Mouse (Mus musculus): ENCODE results near the gene Nmt1. TPM values are rescaled to one million over a fixed set of nuclear protein-coding genes. Genes with fewer than 3 reads are reported as not detected.

Nmt1 gene
- total RNA-seq, 1 experiment from 2014 or later = 37.7 TPM

DNA sequence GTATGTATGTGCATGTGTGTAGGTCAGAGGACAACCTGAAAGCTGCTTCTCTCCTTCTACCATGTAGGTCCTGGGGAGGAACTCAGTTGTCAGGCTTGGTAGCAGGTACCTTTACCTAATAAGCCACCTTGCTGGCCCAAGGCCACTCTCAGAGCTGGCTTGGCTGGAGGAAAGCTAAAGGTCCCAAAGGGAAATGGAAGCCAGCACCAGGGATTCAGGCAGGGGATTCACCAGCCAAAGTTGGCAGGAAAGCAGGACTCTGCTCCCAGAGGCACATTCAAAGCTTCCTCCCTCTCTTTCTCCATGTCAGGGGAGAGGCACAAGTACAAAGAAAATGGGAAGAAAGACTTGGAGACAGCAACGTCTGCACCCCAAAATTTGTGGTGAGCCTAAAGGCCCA lies 23.1 kb upstream of the Nmt1 start:
- no peak for ATAC-seq (replicated peaks; ENCODE audit: low read depth, poor library complexity, severe bottlenecking)

GRCm38 (mm10) chr11:103005254-103005981 lies 22.6 kb upstream of the Nmt1 start:
- no peak for ATAC-seq (replicated peaks; ENCODE audit: low read depth, poor library complexity, severe bottlenecking)

DNA sequence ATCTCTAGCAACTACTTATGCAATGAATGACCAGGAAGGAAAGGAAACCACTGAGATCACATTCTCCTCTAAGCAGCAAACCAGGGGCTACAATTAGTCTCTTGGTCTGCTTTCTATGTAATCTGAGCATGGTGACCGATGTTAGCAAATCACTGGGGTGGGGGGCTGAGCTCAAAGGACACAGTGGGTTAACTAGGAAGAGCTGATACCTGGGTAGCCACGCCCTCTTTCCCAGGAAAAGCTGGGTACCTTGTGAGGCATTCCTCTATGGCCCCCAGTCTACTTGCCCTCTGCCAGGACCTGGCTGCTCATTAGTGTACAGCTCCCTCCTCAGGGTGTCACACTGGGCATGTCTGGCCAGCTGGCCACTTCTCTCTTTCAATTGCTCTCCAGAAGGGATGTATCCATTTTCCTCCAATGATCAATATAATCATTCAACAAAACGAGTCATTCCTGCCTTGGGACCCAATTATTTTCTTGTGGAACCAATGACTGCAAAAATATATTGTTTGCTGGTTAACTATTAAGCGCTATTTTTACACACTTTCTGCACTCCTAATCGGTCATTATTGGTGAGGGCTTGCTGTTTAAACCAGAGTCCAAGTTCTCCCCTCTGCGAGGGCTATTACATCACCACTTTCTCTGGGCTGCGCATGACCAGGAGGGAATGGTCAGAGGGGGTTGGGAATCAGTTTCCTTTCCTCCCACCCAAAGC lies 21.5 kb upstream of the Nmt1 start:
- ATAC-seq (replicated peaks; ENCODE audit: low read depth, poor library complexity, severe bottlenecking) = no peak

DNA sequence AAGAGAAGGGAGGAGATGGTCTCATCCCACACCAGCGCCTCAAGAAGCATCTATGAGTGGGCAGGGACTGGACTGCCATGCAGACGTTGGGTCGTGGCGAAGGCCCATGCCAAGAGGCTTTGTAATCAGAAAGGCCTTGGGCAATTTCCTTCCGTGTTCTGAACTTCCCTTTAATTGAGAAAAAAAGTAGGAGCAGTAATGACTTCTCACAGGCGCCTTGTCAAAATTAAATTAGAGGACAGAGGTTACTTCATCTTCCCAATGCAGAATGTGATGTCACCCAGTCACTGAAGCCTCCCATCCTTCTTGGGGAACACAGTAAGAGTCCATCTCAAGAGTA lies 21.0 kb upstream of the Nmt1 start:
- peak; percentile 72 for ATAC-seq (replicated peaks; ENCODE audit: low read depth, poor library complexity, severe bottlenecking)

DNA sequence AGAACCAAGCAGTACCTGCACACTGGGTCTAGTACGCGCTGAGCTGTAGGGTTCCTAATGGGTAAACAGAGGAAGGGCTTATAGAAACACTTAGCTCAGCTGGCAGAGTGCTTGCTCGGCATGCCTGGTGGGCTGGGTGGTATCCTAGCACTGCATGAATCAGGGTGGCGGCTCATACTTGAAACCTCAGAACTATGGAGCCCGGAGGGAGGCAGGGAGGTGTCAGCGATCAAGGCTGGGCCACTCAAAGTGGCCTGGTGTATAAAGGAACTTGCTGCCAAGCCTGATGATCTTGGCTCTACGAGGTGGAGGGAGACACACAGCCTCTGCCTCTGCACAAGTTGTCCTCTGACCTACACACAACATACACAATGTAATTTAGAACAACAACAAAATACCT lies 19.4 kb upstream of the Nmt1 start:
- no peak for ATAC-seq (replicated peaks; ENCODE audit: low read depth, poor library complexity, severe bottlenecking)

GRCm38 (mm10) chr11:103009208-103009607 lies 18.8 kb upstream of the Nmt1 start:
- ATAC-seq (replicated peaks; ENCODE audit: low read depth, poor library complexity, severe bottlenecking) = no peak

DNA sequence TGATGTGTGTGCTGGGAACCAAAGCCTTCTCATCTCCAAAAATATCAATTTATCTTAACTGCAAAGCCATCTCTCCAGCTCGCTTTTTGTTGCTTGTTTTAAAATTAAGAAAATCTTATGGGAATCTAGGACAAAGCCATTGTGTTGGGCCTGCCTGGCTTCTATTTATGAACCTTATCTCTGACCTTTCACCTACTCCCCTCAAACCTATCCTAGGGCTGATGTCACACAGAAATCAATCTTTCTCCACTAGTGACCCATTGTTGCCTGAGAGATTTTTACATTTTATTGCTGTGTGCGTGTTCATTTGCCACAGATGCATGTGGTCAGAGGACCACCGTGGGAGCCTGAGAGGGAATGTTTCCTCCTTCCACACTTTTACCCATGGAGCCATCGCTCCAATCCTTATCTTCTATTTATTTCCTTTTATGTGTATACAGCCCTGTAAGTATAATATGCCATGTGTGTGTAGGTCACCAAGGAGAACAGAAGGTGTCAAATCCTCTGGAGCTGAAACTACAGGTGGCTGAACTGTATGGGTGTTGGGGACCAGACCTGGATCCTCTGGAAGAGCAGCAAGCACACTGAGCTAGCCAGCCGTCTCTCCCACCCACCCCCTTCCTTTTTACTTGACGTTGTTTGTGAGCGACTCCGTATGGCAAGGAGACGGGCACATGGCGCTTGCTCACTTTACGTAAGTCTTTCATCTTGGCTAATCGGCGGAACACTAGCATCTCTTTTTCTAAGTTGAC lies 17.4 kb upstream of the Nmt1 start:
- no peak for ATAC-seq (replicated peaks; ENCODE audit: low read depth, poor library complexity, severe bottlenecking)

DNA sequence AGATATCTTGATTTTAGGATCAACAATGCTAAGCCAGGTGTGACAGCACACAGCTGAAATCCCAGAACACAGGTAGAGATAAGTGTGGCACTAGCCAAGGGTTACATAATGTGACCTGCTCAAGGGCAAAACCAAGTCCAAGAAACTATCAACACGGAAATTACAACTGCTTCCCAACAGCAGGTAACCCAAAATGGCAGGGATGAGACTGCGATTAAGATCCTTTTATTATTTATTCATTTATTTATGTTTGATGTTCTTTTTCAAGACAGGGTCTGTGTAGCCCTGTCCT lies 16.8 kb upstream of the Nmt1 start:
- ATAC-seq (replicated peaks; ENCODE audit: low read depth, poor library complexity, severe bottlenecking) = no peak

DNA sequence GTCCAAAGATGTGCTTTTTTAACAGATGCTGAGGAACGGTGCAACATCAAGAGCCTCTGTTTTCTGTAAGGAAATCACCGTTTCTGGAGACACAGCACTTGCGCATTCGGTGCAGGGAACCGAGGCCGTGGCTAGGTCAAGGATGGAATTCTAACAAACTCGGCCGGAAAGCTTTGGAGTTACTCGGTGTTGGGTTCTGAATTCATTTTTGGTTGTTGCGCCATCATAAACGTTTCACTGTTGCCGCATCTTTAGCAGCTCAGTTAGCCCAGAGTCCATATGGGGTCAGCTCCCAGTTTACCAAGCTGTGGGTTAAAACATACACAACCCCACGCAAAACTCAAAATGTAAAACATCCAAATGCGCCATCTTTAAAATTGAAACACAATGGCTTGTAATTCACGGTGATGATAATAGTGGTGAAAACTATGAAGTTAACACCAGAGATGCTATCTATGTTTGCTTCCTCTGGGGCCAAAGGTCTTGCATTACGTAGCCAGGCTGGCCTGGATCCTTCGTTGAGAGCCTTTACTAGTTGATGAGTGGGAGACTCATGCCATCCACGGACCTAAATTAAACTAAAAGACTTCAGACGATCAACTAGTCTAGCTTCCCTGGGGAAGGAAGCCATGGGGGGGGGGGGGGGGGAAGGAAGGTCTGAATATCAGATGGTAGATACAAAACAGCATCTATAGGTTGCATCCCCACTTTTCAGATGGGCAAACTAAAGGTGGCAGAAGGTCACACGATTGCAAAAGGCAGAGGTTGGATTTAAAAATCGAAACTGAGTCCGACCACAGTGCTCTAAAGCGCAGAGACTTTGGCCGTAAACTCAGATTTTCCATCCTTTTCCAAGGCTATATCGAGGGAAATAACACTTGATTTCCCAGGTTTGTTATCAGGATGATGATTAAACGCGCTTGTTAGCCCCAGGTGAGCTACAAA lies 11.8 kb upstream of the Nmt1 start:
- ATAC-seq (replicated peaks; ENCODE audit: low read depth, poor library complexity, severe bottlenecking) = no peak

GRCm38 (mm10) chr11:103016930-103017329 lies 11.1 kb upstream of the Nmt1 start:
- peak; percentile 99 for ATAC-seq (replicated peaks; ENCODE audit: low read depth, poor library complexity, severe bottlenecking)

DNA sequence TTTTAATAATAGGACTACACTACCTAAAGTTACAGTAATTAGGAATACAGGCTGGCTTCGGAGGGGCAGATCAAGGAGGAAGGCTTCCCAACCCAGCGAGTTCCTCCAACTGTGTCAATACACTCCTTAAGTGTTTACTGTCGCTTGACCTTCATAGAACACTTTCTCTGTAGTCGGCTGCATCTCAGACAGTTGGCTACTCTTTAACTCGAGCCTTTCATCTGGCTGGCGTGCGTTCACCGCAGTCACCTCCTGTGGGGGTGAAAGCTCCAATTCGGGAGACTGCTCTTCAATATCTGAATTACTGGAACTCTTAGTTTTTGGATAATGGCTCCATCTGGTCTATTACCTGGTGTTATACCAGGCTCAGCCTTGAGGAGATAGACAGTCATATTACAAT lies 10.3 kb upstream of the Nmt1 start:
- ATAC-seq (replicated peaks; ENCODE audit: low read depth, poor library complexity, severe bottlenecking) = no peak

- no peak for ATAC-seq (replicated peaks; ENCODE audit: low read depth, poor library complexity, severe bottlenecking)
These were observed 9.1 kb upstream of the Nmt1 start for GRCm38 (mm10) chr11:103018860-103019259.

DNA sequence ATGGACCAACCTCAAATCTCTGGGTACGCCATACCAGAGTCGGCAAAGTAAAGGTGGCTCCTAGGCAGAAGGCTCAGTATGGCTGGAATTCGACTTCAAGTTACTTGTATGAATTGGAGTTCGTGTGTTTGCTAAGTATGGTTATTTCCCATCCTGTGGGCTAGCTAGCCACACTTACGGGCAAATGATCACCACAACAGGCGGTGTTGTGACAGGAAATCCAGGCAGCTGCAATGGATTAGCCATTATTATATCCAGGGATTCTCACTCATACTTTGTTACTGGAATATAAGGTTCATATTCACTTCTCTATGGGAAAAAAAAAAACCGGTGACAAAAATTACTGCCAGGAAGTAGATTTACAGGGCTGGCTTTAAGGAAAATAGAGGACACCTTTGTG lies 8.7 kb upstream of the Nmt1 start:
- no peak for ATAC-seq (replicated peaks; ENCODE audit: low read depth, poor library complexity, severe bottlenecking)

- no peak for ATAC-seq (replicated peaks; ENCODE audit: low read depth, poor library complexity, severe bottlenecking)
These were observed 7.2 kb upstream of the Nmt1 start for GRCm38 (mm10) chr11:103020713-103021335.

DNA sequence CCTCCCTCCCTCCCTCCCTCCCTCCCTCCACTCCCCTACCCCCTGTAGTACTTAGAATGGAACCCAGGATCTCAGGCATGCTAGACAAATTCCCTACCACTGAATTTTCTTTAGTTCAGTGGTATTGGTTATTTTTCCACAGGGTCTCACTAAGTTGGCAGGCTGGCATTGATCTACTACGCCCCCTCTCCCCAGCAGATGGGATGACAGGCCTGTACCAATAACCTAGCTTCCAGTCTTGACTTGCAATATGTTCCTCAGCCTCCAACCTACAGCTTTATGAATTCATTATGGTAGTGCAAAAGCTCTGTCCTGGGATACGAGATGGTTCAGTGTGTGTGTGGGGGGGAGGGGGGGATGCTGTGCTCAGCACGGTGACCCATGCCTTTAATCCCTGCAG lies 4.0 kb upstream of the Nmt1 start:
- no peak for ATAC-seq (replicated peaks; ENCODE audit: low read depth, poor library complexity, severe bottlenecking)

GRCm38 (mm10) chr11:103026901-103027300 lies 1.1 kb upstream of the Nmt1 start:
- ATAC-seq (replicated peaks; ENCODE audit: low read depth, poor library complexity, severe bottlenecking) = no peak

DNA sequence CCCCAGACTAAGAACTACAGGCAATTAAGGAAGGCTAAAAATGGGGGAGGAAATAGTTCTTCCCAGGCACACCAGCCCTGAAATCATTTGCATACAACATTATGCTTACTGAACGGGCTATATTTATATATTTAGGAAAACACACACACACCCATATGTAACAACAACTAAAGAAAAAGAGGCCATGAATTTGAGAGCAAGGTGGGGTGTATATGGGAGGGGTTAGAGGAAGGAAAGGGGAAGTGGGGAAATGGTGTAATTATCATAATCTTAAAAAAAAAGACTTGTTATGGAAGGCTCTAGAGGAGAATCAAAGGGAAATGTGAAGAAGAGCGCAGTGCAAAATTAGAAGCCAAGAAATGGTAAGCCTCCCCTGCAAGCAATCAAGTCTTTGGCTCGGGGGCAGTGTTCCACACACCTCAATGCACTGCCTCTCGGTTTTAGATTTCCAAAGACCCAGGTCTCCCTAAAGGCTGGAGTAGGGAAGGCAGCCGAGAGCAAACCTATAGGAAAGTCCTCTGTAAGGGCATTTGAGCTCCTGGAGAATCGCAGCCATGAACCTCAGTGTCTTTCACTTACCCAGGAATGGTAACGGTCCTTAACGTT lies 317 bp upstream of the Nmt1 start:
- ATAC-seq (replicated peaks; ENCODE audit: low read depth, poor library complexity, severe bottlenecking) = peak; percentile 16

DNA sequence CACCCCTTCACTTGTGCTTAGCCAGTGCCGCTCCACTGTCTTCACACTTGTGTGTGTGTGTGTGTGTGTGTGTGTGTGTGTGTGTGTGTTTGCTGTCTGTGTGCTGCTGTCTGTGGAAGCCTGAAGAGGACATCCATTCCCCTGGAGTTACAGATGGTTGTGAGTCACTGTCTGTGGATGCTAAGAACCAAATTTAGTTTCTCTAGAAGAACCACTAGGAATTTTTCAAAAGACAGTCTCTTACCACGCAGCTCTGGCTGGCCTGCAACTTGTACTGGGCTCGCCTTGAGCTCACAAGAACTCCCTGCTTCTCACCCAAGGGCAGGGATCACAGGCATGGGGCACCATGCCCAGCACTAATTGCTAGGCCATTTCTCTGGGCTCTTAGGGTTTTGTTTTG lies 5.0 kb downstream of the Nmt1 start:
- ATAC-seq (replicated peaks; ENCODE audit: low read depth, poor library complexity, severe bottlenecking) = no peak

DNA sequence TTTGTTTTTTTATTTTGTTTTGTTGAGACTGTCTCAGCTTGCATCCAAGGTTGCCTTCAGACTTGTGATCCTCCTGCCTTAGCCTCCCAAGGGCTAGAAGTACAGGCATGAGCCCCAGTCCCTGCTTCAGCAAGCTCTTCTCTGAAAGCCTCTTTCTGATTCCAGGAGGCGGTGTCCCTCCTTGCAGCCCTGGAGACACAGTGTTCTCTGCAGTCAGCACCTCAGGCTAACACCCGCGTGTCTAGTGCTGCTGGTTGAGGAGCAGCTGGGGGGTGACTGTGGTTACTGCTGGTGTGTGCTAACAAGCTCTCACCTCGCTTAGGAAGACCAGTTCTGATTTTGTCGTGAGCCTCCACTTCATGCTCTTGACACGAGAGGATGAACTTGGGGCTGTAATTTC lies 7.0 kb downstream of the Nmt1 start:
- no peak for ATAC-seq (replicated peaks; ENCODE audit: low read depth, poor library complexity, severe bottlenecking)

Data from common myeloid progenitor, adult 5-6 weeks (primary cell).